ENCODE assay signal across 21 mouse cellular contexts in the genomic region with DNA sequence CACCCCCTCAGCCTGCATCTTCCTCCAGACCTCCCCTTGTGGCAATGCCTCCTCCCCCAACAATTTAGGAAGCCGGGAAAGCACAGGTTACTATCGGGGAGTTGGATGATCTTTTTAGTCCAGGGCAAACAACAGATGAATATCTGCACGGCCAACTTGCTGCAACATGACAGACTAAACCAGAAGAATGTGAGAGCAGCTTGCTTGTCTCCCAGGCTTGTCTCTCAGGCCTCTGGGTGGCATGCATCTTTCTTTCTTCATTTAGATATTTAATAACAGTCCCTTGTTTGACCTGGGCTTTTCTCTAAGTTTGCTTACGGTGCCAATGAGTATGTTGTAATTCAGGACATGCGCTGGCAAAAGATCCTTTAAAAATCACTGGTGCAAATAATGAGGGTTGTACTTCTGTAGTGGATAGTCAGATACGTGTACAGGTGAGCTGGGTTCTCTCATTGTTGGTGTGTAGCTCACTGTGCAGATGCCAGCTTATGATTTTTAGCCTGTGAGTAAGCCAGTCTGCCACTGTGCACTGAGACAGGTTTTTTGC.
DNase-seq lines count a peak whose midpoint lies in the region; ATAC-seq and TF ChIP-seq lines count a peak whose summit lies in the region.
"Had no signal": no experiment of that assay in that cellular context is flagged by ENCODE, and none has a peak within 500 bp of the region (broad histone marks: within the 10 kb centered on the region; RNA-seq: fewer than 3 reads in every experiment).

No protein-coding gene starts in this region.

- peak; percentile 25; the same call in 1 of the 2 replicates for ATAC-seq in liver, postnatal 0 days
- ATAC-seq in stomach, embryonic 14.5 days (ENCODE audit: insufficient number of reproducible peaks, insufficient read depth, low FRiP score, low read depth) = no peak
- no peak for ATAC-seq in stomach, postnatal 0 days (ENCODE audit: low FRiP score, low TSS enrichment)
- ATAC-seq in embryonic facial prominence, embryonic 14.5 days (ENCODE audit: low read depth) = peak; percentile 56
- ATAC-seq in embryonic facial prominence, embryonic 15.5 days (ENCODE audit: insufficient number of reproducible peaks, low FRiP score, low TSS enrichment, low read depth) = no peak
- ATAC-seq: forebrain, embryonic 13.5 days; forebrain, postnatal 0 days had no signal

- H3K27ac ChIP-seq in liver, postnatal 0 days (ENCODE audit: low read depth) = no peak overlapping the region
- H3K27ac ChIP-seq in stomach, embryonic 14.5 days (ENCODE audit: low read length) = peak overlapping the region; percentile 33; the same call in 1 of the 2 replicates
- H3K27ac ChIP-seq in stomach, postnatal 0 days (replicated peaks) = no peak overlapping the region
- no peak overlapping the region for H3K27ac ChIP-seq in embryonic facial prominence, embryonic 14.5 days (replicated peaks; ENCODE audit: low read depth, low read length)
- H3K27ac ChIP-seq in embryonic facial prominence, embryonic 15.5 days (replicated peaks) = peak overlapping the region; percentile 6; the same call in 1 of the 2 replicates
- H3K27ac ChIP-seq: embryonic facial prominence, embryonic 12.5 days; forebrain, embryonic 13.5 days; heart, adult 2 months; heart, embryonic 15.5 days; hindbrain, embryonic 13.5 days had no signal

- no peaks in the 10 kb centered on the region for H3K27me3 ChIP-seq in liver, postnatal 0 days (ENCODE audit: insufficient read depth, low read length)
- no peaks in the 10 kb centered on the region for H3K27me3 ChIP-seq in stomach, embryonic 14.5 days (ENCODE audit: control insufficient read depth, insufficient read depth, low read length)
- H3K27me3 ChIP-seq in stomach, postnatal 0 days (ENCODE audit: control insufficient read depth, insufficient read depth, low read length) = no peaks in the 10 kb centered on the region
- H3K27me3 ChIP-seq in embryonic facial prominence, embryonic 14.5 days (replicated peaks; ENCODE audit: control insufficient read depth, insufficient read depth, low read length) = no peaks in the 10 kb centered on the region
- H3K27me3 ChIP-seq in embryonic facial prominence, embryonic 15.5 days = no peaks in the 10 kb centered on the region
- H3K27me3 ChIP-seq: embryonic facial prominence, embryonic 12.5 days; forebrain, embryonic 13.5 days; heart, embryonic 15.5 days; hindbrain, embryonic 13.5 days had no signal

- no peak overlapping the region for H3K4me3 ChIP-seq in liver, postnatal 0 days (ENCODE audit: low read depth, low read length)
- H3K4me3 ChIP-seq in stomach, embryonic 14.5 days (ENCODE audit: low read depth, low read length) = no peak overlapping the region
- no peak overlapping the region for H3K4me3 ChIP-seq in stomach, postnatal 0 days (ENCODE audit: low read depth, low read length)
- H3K4me3 ChIP-seq in embryonic facial prominence, embryonic 14.5 days (ENCODE audit: low read depth, low read length) = no peak overlapping the region
- no peak overlapping the region for H3K4me3 ChIP-seq in embryonic facial prominence, embryonic 15.5 days (replicated peaks)
- H3K4me3 ChIP-seq: embryonic facial prominence, embryonic 12.5 days; forebrain, embryonic 13.5 days; heart, adult 2 months; heart, embryonic 15.5 days; hindbrain, embryonic 13.5 days had no signal

- H3K4me2 ChIP-seq in liver, postnatal 0 days (ENCODE audit: low read depth, low read length) = no peak overlapping the region
- H3K4me2 ChIP-seq in stomach, embryonic 14.5 days (replicated peaks; ENCODE audit: low read depth, low read length) = no peak overlapping the region
- H3K4me2 ChIP-seq in stomach, postnatal 0 days (replicated peaks; ENCODE audit: low read depth) = no peak overlapping the region
- no peak overlapping the region for H3K4me2 ChIP-seq in embryonic facial prominence, embryonic 14.5 days (ENCODE audit: low read depth, low read length)
- no peak overlapping the region for H3K4me2 ChIP-seq in embryonic facial prominence, embryonic 15.5 days (replicated peaks)
- H3K4me2 ChIP-seq: embryonic facial prominence, embryonic 12.5 days; forebrain, embryonic 13.5 days; heart, embryonic 11.5 days; heart, embryonic 15.5 days; hindbrain, embryonic 13.5 days had no signal

- 55% methylated on average over 6 of the region's 6 CpGs for WGBS in liver, postnatal 0 days (ENCODE audit: insufficient replicate concordance)
- 38% methylated on average over 6 of the region's 6 CpGs for WGBS in stomach, embryonic 14.5 days
- 35% methylated on average over 6 of the region's 6 CpGs for WGBS in stomach, postnatal 0 days
- WGBS in embryonic facial prominence, embryonic 14.5 days = 51% methylated on average over 6 of the region's 6 CpGs
- WGBS in embryonic facial prominence, embryonic 15.5 days = 42% methylated on average over 6 of the region's 6 CpGs

- TF ChIP-seq EP300 in liver, postnatal 0 days (IDR thresholded peaks at IDR 0.05; ENCODE audit: low read depth) = no peak
- TF ChIP-seq EP300 in stomach, postnatal 0 days (optimal IDR thresholded peaks at IDR 0.05) = no peak

- no peaks in the 10 kb centered on the region; the same call in 1 of the 2 replicates for H3K4me1 ChIP-seq in liver, postnatal 0 days (ENCODE audit: insufficient read depth)
- peaks cover 14% of the 10 kb centered on the region for H3K4me1 ChIP-seq in stomach, embryonic 14.5 days (ENCODE audit: control insufficient read depth, insufficient read depth, low read length)
- H3K4me1 ChIP-seq in stomach, postnatal 0 days (replicated peaks; ENCODE audit: control insufficient read depth, insufficient read depth) = 0 out of 2 replicates have a peak, but pooled peaks cover 2% of the 10 kb centered on the region
- no peaks in the 10 kb centered on the region for H3K4me1 ChIP-seq in embryonic facial prominence, embryonic 14.5 days (ENCODE audit: control insufficient read depth, insufficient read depth, low read length)
- H3K4me1 ChIP-seq in embryonic facial prominence, embryonic 15.5 days = no peaks in the 10 kb centered on the region
- H3K4me1 ChIP-seq: forebrain, embryonic 13.5 days; heart, embryonic 15.5 days; hindbrain, embryonic 13.5 days had no signal

- DNase-seq in liver, postnatal 0 days = no peak
- no peak for DNase-seq in liver
- DNase-seq in stomach, postnatal 0 days (ENCODE audit: low spot score) = no peak
- DNase-seq in embryonic facial prominence, embryonic 14.5 days (ENCODE audit: low spot score) = peak; percentile 65
- no peak for DNase-seq in right cerebral cortex, postnatal 25 days
- DNase-seq: adrenal gland, adult 2 months; adrenal gland, postnatal 25 days; cerebellum, adult 18-20 months; cerebellum, adult 9-11 months; cerebellum, postnatal 36 days; forebrain, postnatal 0 days; gastrocnemius, postnatal 14 days; heart, adult 2 months; heart, postnatal 14 days had no signal

- TF ChIP-seq CTCF in liver, postnatal 0 days (IDR thresholded peaks at IDR 0.05; ENCODE audit: low read depth) = no peak
- TF ChIP-seq CTCF in stomach, postnatal 0 days (IDR thresholded peaks at IDR 0.05; ENCODE audit: low read depth) = no peak

- H3K9ac ChIP-seq in liver, postnatal 0 days (replicated peaks) = no peak overlapping the region
- no peak overlapping the region for H3K9ac ChIP-seq in stomach, embryonic 14.5 days (replicated peaks; ENCODE audit: low read depth, low read length)
- H3K9ac ChIP-seq in stomach, postnatal 0 days (ENCODE audit: low read length) = no peak overlapping the region
- no peak overlapping the region for H3K9ac ChIP-seq in embryonic facial prominence, embryonic 14.5 days (ENCODE audit: low read depth, low read length)
- no peak overlapping the region for H3K9ac ChIP-seq in embryonic facial prominence, embryonic 15.5 days
- H3K9ac ChIP-seq: embryonic facial prominence, embryonic 12.5 days; forebrain, embryonic 13.5 days; forebrain, postnatal 0 days; heart, embryonic 15.5 days; hindbrain, embryonic 13.5 days had no signal

- no peaks in the 10 kb centered on the region for H3K36me3 ChIP-seq in liver, postnatal 0 days (replicated peaks; ENCODE audit: insufficient read depth, low read length)
- no peaks in the 10 kb centered on the region for H3K36me3 ChIP-seq in stomach, embryonic 14.5 days (ENCODE audit: control insufficient read depth, insufficient read depth, low read length)
- no peaks in the 10 kb centered on the region for H3K36me3 ChIP-seq in stomach, postnatal 0 days (ENCODE audit: control insufficient read depth, insufficient read depth, low read length)
- H3K36me3 ChIP-seq in embryonic facial prominence, embryonic 14.5 days (ENCODE audit: control insufficient read depth, insufficient read depth, low read length) = no peaks in the 10 kb centered on the region
- no peaks in the 10 kb centered on the region for H3K36me3 ChIP-seq in embryonic facial prominence, embryonic 15.5 days
- H3K36me3 ChIP-seq: embryonic facial prominence, embryonic 12.5 days; heart, embryonic 15.5 days; hindbrain, embryonic 13.5 days had no signal

- peaks cover 5% of the 10 kb centered on the region for H3K9me3 ChIP-seq in liver, postnatal 0 days (ENCODE audit: low read length)
- 0 out of 2 replicates have a peak, but pooled peaks cover 3% of the 10 kb centered on the region for H3K9me3 ChIP-seq in stomach, embryonic 14.5 days (ENCODE audit: control insufficient read depth, low read depth, low read length)
- 0 out of 2 replicates have a peak, but pooled peaks cover 2% of the 10 kb centered on the region for H3K9me3 ChIP-seq in stomach, postnatal 0 days (ENCODE audit: control insufficient read depth, low read length)
- peaks cover 6% of the 10 kb centered on the region; the same call in 1 of the 2 replicates for H3K9me3 ChIP-seq in embryonic facial prominence, embryonic 14.5 days (ENCODE audit: control insufficient read depth, low read length)
- H3K9me3 ChIP-seq in embryonic facial prominence, embryonic 15.5 days (replicated peaks) = no peaks in the 10 kb centered on the region
- H3K9me3 ChIP-seq: embryonic facial prominence, embryonic 12.5 days; heart, embryonic 15.5 days; hindbrain, embryonic 13.5 days had no signal

Comparison
In these comparisons a context has a peak if more than half of its experiments do, and no peak if none do; other contexts are left out.
1. ATAC-seq: peak in liver, postnatal 0 days (single experiment) and embryonic facial prominence, embryonic 14.5 days (single experiment); none in stomach, embryonic 14.5 days (single experiment), stomach, postnatal 0 days (single experiment) and embryonic facial prominence, embryonic 15.5 days (single experiment).
2. H3K27ac ChIP-seq: peak in stomach, embryonic 14.5 days (single experiment) and embryonic facial prominence, embryonic 15.5 days (single experiment); none in liver, postnatal 0 days (single experiment), stomach, postnatal 0 days (single experiment) and embryonic facial prominence, embryonic 14.5 days (single experiment).